In the genomic region with DNA sequence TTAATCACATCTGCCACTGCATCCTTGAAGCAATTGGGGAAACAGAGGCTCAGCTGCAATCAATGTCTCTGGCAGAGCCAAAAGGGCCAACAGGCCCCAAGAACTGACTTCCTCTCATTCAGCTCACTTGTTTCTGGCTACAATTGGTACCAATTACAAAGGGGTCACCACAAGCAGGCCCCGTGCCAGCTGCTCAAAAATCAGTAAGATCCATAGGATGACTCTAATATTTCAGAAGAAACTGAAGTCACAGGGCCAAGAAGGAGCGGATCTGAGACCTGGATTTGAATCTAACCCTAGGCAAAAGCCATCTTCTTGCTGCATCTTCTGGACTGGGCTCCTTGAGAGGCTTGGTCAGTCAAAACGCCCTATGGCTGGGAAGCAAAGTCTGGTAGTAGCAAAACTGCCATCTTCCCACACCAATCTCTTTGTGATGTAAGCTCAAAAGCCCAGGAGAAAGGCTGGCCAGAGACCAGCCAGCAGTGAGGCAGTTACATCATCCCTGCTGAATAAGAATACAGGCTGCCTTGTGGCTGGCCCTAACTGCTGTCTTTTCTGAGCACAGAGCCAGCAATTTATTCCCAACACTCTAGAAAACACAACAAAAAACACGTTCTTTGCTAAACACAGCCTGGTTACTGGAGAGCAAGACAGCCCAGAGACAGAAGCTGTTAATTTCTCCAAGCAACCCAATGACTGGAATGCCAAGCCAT, we compare ENCODE assay signal across 8 mouse cellular contexts. TPM values are rescaled to one million over a fixed set of nuclear protein-coding genes. Genes with fewer than 3 reads are reported as not detected.
DNase-seq lines count a peak whose midpoint lies in the region; ATAC-seq and TF ChIP-seq lines count a peak whose summit lies in the region.

No protein-coding gene starts in this region.

- no peaks in the 10 kb centered on the region for H3K9me3 ChIP-seq in heart, embryonic 10.5 days
- no peaks in the 10 kb centered on the region for H3K9me3 ChIP-seq in MEL (replicated peaks; ENCODE audit: insufficient read depth, low read length)
- no peaks in the 10 kb centered on the region for H3K9me3 ChIP-seq in forebrain, embryonic 12.5 days
- H3K9me3 ChIP-seq in midbrain, embryonic 13.5 days: no peaks in the 10 kb centered on the region

- H3K79me2 ChIP-seq in MEL (ENCODE audit: control insufficient read depth, insufficient read depth, low read length, poor library complexity): peaks cover 51% of the 10 kb centered on the region

- H3K4me2 ChIP-seq in forebrain, embryonic 12.5 days: peak overlapping the region; percentile 97; the same call in 1 of the 2 replicates
- H3K4me2 ChIP-seq in midbrain, embryonic 13.5 days (replicated peaks): peak overlapping the region; percentile 92

- TF ChIP-seq EP300 in MEL (IDR thresholded peaks at IDR 0.05; ENCODE audit: low read depth in 1 of 2, low read length in 2 of 2): no peak

- 81% methylated on average over 4 of the region's 4 CpGs for WGBS in heart, embryonic 10.5 days
- WGBS in forebrain, embryonic 12.5 days: 79% methylated on average over 4 of the region's 4 CpGs
- 82% methylated on average over 4 of the region's 4 CpGs for WGBS in midbrain, embryonic 13.5 days

- H3K4me1 ChIP-seq in heart, embryonic 10.5 days: peaks cover 24% of the 10 kb centered on the region
- H3K4me1 ChIP-seq in MEL (ENCODE audit: control insufficient read depth in 1 of 2, insufficient read depth in 2 of 2, low read length in 2 of 2): peaks cover 5 to 7% of the 10 kb centered on the region in 2 experiments; a peak in 2 of 4 replicates
- peaks cover 23% of the 10 kb centered on the region for H3K4me1 ChIP-seq in forebrain, embryonic 12.5 days
- peaks cover 24% of the 10 kb centered on the region for H3K4me1 ChIP-seq in midbrain, embryonic 13.5 days (replicated peaks)

- no peak for TF ChIP-seq RAD21 in MEL (IDR thresholded peaks at IDR 0.05; ENCODE audit: low read depth, low read length)

- no peak overlapping the region for H3K27ac ChIP-seq in heart, embryonic 10.5 days
- no peak overlapping the region for H3K27ac ChIP-seq in MEL (ENCODE audit: control insufficient read depth, low read depth, low read length)
- H3K27ac ChIP-seq in forebrain, embryonic 12.5 days: no peak overlapping the region
- peak overlapping the region; percentile 97; the same call in 1 of the 2 replicates for H3K27ac ChIP-seq in midbrain, embryonic 13.5 days

- no peaks in the 10 kb centered on the region for H3K27me3 ChIP-seq in heart, embryonic 10.5 days (ENCODE audit: insufficient read depth, poor library complexity, severe bottlenecking)
- no peaks in the 10 kb centered on the region for H3K27me3 ChIP-seq in MEL (ENCODE audit: control insufficient read depth in 1 of 2, insufficient read depth in 2 of 2, low read length in 2 of 2)
- H3K27me3 ChIP-seq in forebrain, embryonic 12.5 days: no peaks in the 10 kb centered on the region
- H3K27me3 ChIP-seq in midbrain, embryonic 13.5 days: no peaks in the 10 kb centered on the region

- ATAC-seq in forebrain, embryonic 12.5 days (ENCODE audit: low FRiP score): no peak
- ATAC-seq in midbrain, embryonic 13.5 days: no peak

- no peak for DNase-seq in heart, embryonic 10.5 days (ENCODE audit: low spot score)
- DNase-seq in heart, postnatal 36 days: no peak
- DNase-seq in MEL (ENCODE audit: low read depth, low spot score): no peak
- peak; percentile 55 to 66 for DNase-seq in layer of hippocampus, postnatal 10 days (ENCODE audit: low spot score in 2 of 2)
- no peak for DNase-seq in ovary, postnatal 10 days (ENCODE audit: low spot score)
- no peak for DNase-seq in spleen, postnatal 10 days (ENCODE audit: low spot score in 2 of 2)

- intact Hi-C loops in heart, postnatal 36 days (cut with DNase I): loop anchor here (5.0 kb wide), 1 partner anchor 429 kb away; a partner anchor contains a TSS

- peak overlapping the region; percentile 100; the same call in 1 of the 2 replicates for H3K4me3 ChIP-seq in heart, embryonic 10.5 days
- peak overlapping the region; percentile 67 to 83; a peak in 3 of 4 replicates for H3K4me3 ChIP-seq in MEL (ENCODE audit: control insufficient read depth in 1 of 2, insufficient read depth in 1 of 2, low read depth in 2 of 2, low read length in 2 of 2)
- H3K4me3 ChIP-seq in forebrain, embryonic 12.5 days (replicated peaks): peak overlapping the region; percentile 97; the same call in 1 of the 2 replicates
- peak overlapping the region; percentile 100 for H3K4me3 ChIP-seq in midbrain, embryonic 13.5 days (replicated peaks)

- TF ChIP-seq POLR2A in MEL (IDR thresholded peaks at IDR 0.05; ENCODE audit: control insufficient read depth in 1 of 2, insufficient read depth in 1 of 2, low read depth in 1 of 2, low read length in 2 of 2, poor library complexity in 1 of 2): no peak

- peaks cover 17% of the 10 kb centered on the region for H3K36me3 ChIP-seq in heart, embryonic 10.5 days
- H3K36me3 ChIP-seq in MEL (ENCODE audit: control insufficient read depth in 1 of 2, insufficient read depth in 2 of 2, low read length in 2 of 2): peaks cover 1 to 9% of the 10 kb centered on the region in 2 experiments; a peak in 2 of 4 replicates
- H3K36me3 ChIP-seq in forebrain, embryonic 12.5 days (replicated peaks): peaks cover 10% of the 10 kb centered on the region; the same call in 1 of the 2 replicates
- H3K36me3 ChIP-seq in midbrain, embryonic 13.5 days: peaks cover 11% of the 10 kb centered on the region; the same call in 1 of the 2 replicates

- TF ChIP-seq CTCF in MEL (IDR thresholded peaks at IDR 0.05 in 2 of 3, conservative IDR thresholded peaks at IDR 0.05 in 1 of 3; ENCODE audit: control insufficient read depth in 1 of 3, insufficient read depth in 1 of 3, low read depth in 2 of 3, low read length in 3 of 3, poor library complexity in 1 of 3, severe bottlenecking in 1 of 3): no peak

- H3K9ac ChIP-seq in MEL (ENCODE audit: control insufficient read depth, low read depth, low read length, poor library complexity, severe bottlenecking): peak overlapping the region; percentile 76
- peak overlapping the region; percentile 83; the same call in 1 of the 2 replicates for H3K9ac ChIP-seq in forebrain, embryonic 12.5 days
- H3K9ac ChIP-seq in midbrain, embryonic 13.5 days (replicated peaks): peak overlapping the region; percentile 98

TF ChIP-seq in MEL, 35 proteins besides CTCF, POLR2A, EP300 and RAD21:
- no peak for TF ChIP-seq ZNF384 (IDR thresholded peaks at IDR 0.05; ENCODE audit: low read depth, low read length)
- TF ChIP-seq MYC (IDR thresholded peaks at IDR 0.05; ENCODE audit: low read depth, low read length): no peak
- no peak for TF ChIP-seq TAL1 (IDR thresholded peaks at IDR 0.05; ENCODE audit: low read length)
- no peak for TF ChIP-seq ETS1 (IDR thresholded peaks at IDR 0.05; ENCODE audit: low read depth, low read length)
- no peak for TF ChIP-seq HCFC1 (IDR thresholded peaks at IDR 0.05; ENCODE audit: low read depth, low read length)
- TF ChIP-seq ZMIZ1 (IDR thresholded peaks at IDR 0.05; ENCODE audit: low read depth, low read length): no peak
TF ChIP-seq in MEL: peak in this region for 0.

RNA-seq across cellular contexts. Expression of a gene that starts 1.5 kb away (rescaled TPM):
- polyA plus RNA-seq in heart, embryonic 10.5 days (2016; fragmentation: Nextera tagmentation; extraction: Ambion mirVana): 71.2 and 90.0 TPM in 2 replicates
- total RNA-seq in heart, postnatal 36 days (2021): 10 to 100 TPM; 68.2 to 70.1 TPM
- 39.5 and 44.0 TPM in 2 replicates for total RNA-seq in MEL (2012; rRNA removed)
- polyA plus RNA-seq in MEL (2012; ENCODE audit: insufficient read depth in 1 of 2, insufficient read length in 2 of 2, low read depth in 1 of 2, low replicate concordance in 2 of 2, missing spikeins in 1 of 2): 10 to 100 TPM in 1 of 2 experiments, not detected in 1; 49.2 TPM
- 126 and 129 TPM in 2 replicates for polyA plus RNA-seq in forebrain, embryonic 12.5 days (2016; fragmentation: Nextera tagmentation; extraction: Ambion mirVana)
- total RNA-seq in layer of hippocampus, postnatal 10 days (2021): 10 to 100 TPM; 31.1 to 34.1 TPM
- 154 and 165 TPM in 2 replicates for polyA plus RNA-seq in midbrain, embryonic 13.5 days (2015; fragmentation: Nextera tagmentation; extraction: Ambion mirVana)

RNA-seq across cellular contexts. Expression of a gene that starts 1.7 kb away (rescaled TPM):
- 16.5 and 17.4 TPM in 2 replicates for polyA plus RNA-seq in heart, embryonic 10.5 days (2016; fragmentation: Nextera tagmentation; extraction: Ambion mirVana)
- total RNA-seq in heart, postnatal 36 days (2021): 10 to 100 TPM; 13.6 to 14.6 TPM
- total RNA-seq in MEL (2012; rRNA removed): 9.4 and 9.8 TPM in 2 replicates
- polyA plus RNA-seq in MEL (2012; ENCODE audit: insufficient read depth in 1 of 2, insufficient read length in 2 of 2, low read depth in 1 of 2, low replicate concordance in 2 of 2, missing spikeins in 1 of 2): 10 to 100 TPM in 1 of 2 experiments, not detected in 1; 33.5 TPM
- 19.6 and 23.0 TPM in 2 replicates for polyA plus RNA-seq in forebrain, embryonic 12.5 days (2016; fragmentation: Nextera tagmentation; extraction: Ambion mirVana)
- total RNA-seq in layer of hippocampus, postnatal 10 days (2021): 10 to 100 TPM; 64.6 to 65.1 TPM
- polyA plus RNA-seq in midbrain, embryonic 13.5 days (2015; fragmentation: Nextera tagmentation; extraction: Ambion mirVana): 25.1 and 30.2 TPM in 2 replicates

RNA-seq across cellular contexts. Expression of a gene that starts 47.0 kb away (rescaled TPM):
- 21.8 and 42.2 TPM in 2 replicates for polyA plus RNA-seq in heart, embryonic 10.5 days (2016; fragmentation: Nextera tagmentation; extraction: Ambion mirVana)
- 1 to 10 TPM; 1.5 to 2.0 TPM for total RNA-seq in heart, postnatal 36 days (2021)
- total RNA-seq in MEL (2012; rRNA removed): 0.19 and 0.20 TPM in 2 replicates
- polyA plus RNA-seq in MEL (2012; ENCODE audit: insufficient read depth in 1 of 2, insufficient read length in 2 of 2, low read depth in 1 of 2, low replicate concordance in 2 of 2, missing spikeins in 1 of 2): under 1 TPM in 1 of 2 experiments, not detected in 1; 0.74 TPM
- 11.8 and 14.6 TPM in 2 replicates for polyA plus RNA-seq in forebrain, embryonic 12.5 days (2016; fragmentation: Nextera tagmentation; extraction: Ambion mirVana)
- total RNA-seq in layer of hippocampus, postnatal 10 days (2021): 1 to 10 TPM; 1.5 to 1.7 TPM
- 5.4 and 5.8 TPM in 2 replicates for polyA plus RNA-seq in midbrain, embryonic 13.5 days (2015; fragmentation: Nextera tagmentation; extraction: Ambion mirVana)

Comparison
In these comparisons a context has a peak if more than half of its experiments do, and no peak if none do; other contexts are left out.
1. DNase-seq: peak in layer of hippocampus, postnatal 10 days (2 of 2); none in heart, embryonic 10.5 days (single experiment), heart, postnatal 36 days (0 of 2), MEL (single experiment), ovary, postnatal 10 days (single experiment) and spleen, postnatal 10 days (0 of 2).
2. Peak in every context shown above with its lines, with median percentiles within 50 percentile points of each other: H3K4me3 ChIP-seq and H3K9ac ChIP-seq.